Mouse (Mus musculus) kidney, embryonic 15.5 days (tissue): ENCODE measurements around the gene Crebrf. TPM values are rescaled to one million over a fixed set of nuclear protein-coding genes. Genes with fewer than 3 reads are reported as not detected.

Source experiments
- ATAC-seq: fragments of 200-750 bp; cut with Nextera tagmentation; replicated peaks from 2 replicates; pipeline ENCODE4 v1.8.0; 2017; ENCODE audit warnings: moderate TSS enrichment; ENCODE audit not compliant: low FRiP score
- H3K27ac ChIP-seq: fragments of 300-500 bp; sonication (generic); 2 replicates; pipeline ENCODE4 v1.5.1; 2015; ENCODE audit warnings: mild to moderate bottlenecking, inconsistent platforms
- H3K27me3 ChIP-seq: fragments of 300-500 bp; sonication (generic); 2 replicates; pipeline ENCODE4 v1.6.1; 2015; ENCODE audit warnings: inconsistent platforms
- H3K36me3 ChIP-seq: fragments of 300-500 bp; sonication (generic); 2 replicates; pipeline ENCODE4 v1.6.1; 2015; ENCODE audit warnings: inconsistent platforms
- H3K4me1 ChIP-seq: fragments of 300-500 bp; sonication (generic); 2 replicates; pipeline ENCODE4 v1.6.1; 2015; ENCODE audit warnings: inconsistent platforms
- H3K4me2 ChIP-seq: fragments of 300-500 bp; sonication (generic); 2 replicates; pipeline ENCODE4 v1.6.1; 2015; ENCODE audit warnings: moderate library complexity, mild to moderate bottlenecking, inconsistent platforms
- H3K4me3 ChIP-seq: fragments of 300-500 bp; sonication (generic); replicated peaks from 2 replicates; pipeline ENCODE4 v1.5.1; 2015; ENCODE audit warnings: mild to moderate bottlenecking, inconsistent platforms
- H3K9ac ChIP-seq: fragments of 300-500 bp; sonication (generic); 2 replicates; pipeline ENCODE4 v1.6.1; 2015; ENCODE audit warnings: mild to moderate bottlenecking, inconsistent platforms
- H3K9me3 ChIP-seq: fragments of 300-500 bp; sonication (generic); replicated peaks from 2 replicates; pipeline ENCODE4 v1.6.1; 2016; ENCODE audit warnings: inconsistent platforms
- WGBS: fragments of 180-500 bp; shearing (Covaris S2); methylation state at CpG from one replicate; pipeline ENCODE4 v1.1.7; 2015; ENCODE audit warnings: mixed read lengths; 5-methylcytosine and 5-hydroxymethylcytosine counted together
- polyA plus RNA-seq: library from polyadenylated mRNA; unstranded; fragments of >200 nt; fragmentation: Nextera tagmentation; extraction: Ambion mirVana; gene quantifications from 2 replicates; pipeline ENCODE4 v1.2.1, GENCODE M21; 2015

Crebrf gene
- polyA plus RNA-seq, 1 experiment from 2014 or later: 7.0 TPM

GRCm38 (mm10) chr17:26786586-26786985 lies 71.1 kb downstream of the Crebrf start:
- H3K4me2 ChIP-seq: no peak overlapping the region
- WGBS: 87% methylated on average over 7 of the region's 7 CpGs
- H3K9me3 ChIP-seq: no peaks in the 10 kb centered on the region
- peaks cover 3% of the 10 kb centered on the region for H3K4me1 ChIP-seq
- ATAC-seq: no peak
- no peak overlapping the region for H3K27ac ChIP-seq
- no peak overlapping the region for H3K9ac ChIP-seq
- H3K27me3 ChIP-seq: no peaks in the 10 kb centered on the region
- H3K4me3 ChIP-seq: no peak overlapping the region
- H3K36me3 ChIP-seq: peaks cover 78% of the 10 kb centered on the region

GRCm38 (mm10) chr17:26788986-26789385 lies 73.5 kb downstream of the Crebrf start:
- Histone ChIP-seq H3K27me3 (no peaks in the 10 kb centered on the region), H3K4me1 (no peaks in the 10 kb centered on the region), H3K27ac (no peak overlapping the region), H3K4me2 (no peak overlapping the region), H3K36me3 (peaks cover 90% of the 10 kb centered on the region), H3K9ac (no peak overlapping the region), H3K9me3 (no peaks in the 10 kb centered on the region), H3K4me3 (no peak overlapping the region)
- 92% methylated on average over 8 of the region's 8 CpGs for WGBS
- ATAC-seq: no peak

- no peak for ATAC-seq
- no peaks in the 10 kb centered on the region for H3K27me3 ChIP-seq
- no peak overlapping the region for H3K4me2 ChIP-seq
- H3K27ac ChIP-seq: no peak overlapping the region
- H3K4me1 ChIP-seq: no peaks in the 10 kb centered on the region
- H3K36me3 ChIP-seq: peaks cover 83% of the 10 kb centered on the region
- H3K9me3 ChIP-seq: no peaks in the 10 kb centered on the region
- no peak overlapping the region for H3K4me3 ChIP-seq
- 90% methylated on average over 8 of the region's 8 CpGs for WGBS
- H3K9ac ChIP-seq: no peak overlapping the region
These were observed 74.2 kb downstream of the Crebrf start for GRCm38 (mm10) chr17:26789460-26790268.

- Histone ChIP-seq H3K36me3 (peaks cover 74% of the 10 kb centered on the region), H3K9ac (no peak overlapping the region), H3K27me3 (no peaks in the 10 kb centered on the region), H3K4me2 (no peak overlapping the region), H3K4me1 (no peaks in the 10 kb centered on the region), H3K4me3 (no peak overlapping the region), H3K27ac (no peak overlapping the region), H3K9me3 (no peaks in the 10 kb centered on the region)
- 80% methylated on average over 11 of the region's 11 CpGs for WGBS
- peak; percentile 46; the same call in 1 of the 2 replicates for ATAC-seq
These were observed 75.1 kb downstream of the Crebrf start for GRCm38 (mm10) chr17:26790269-26791214.

GRCm38 (mm10) chr17:26791580-26791979 lies 76.1 kb downstream of the Crebrf start:
- Histone ChIP-seq H3K36me3 (peaks cover 67% of the 10 kb centered on the region), H3K9me3 (no peaks in the 10 kb centered on the region)
- ATAC-seq: no peak

GRCm38 (mm10) chr17:26792096-26792495 lies 76.6 kb downstream of the Crebrf start:
- no peaks in the 10 kb centered on the region for H3K4me1 ChIP-seq
- no peak overlapping the region for H3K9ac ChIP-seq
- H3K27ac ChIP-seq: no peak overlapping the region
- H3K4me2 ChIP-seq: no peak overlapping the region
- no peak for ATAC-seq
- 89% methylated on average over 15 of the region's 15 CpGs for WGBS
- no peaks in the 10 kb centered on the region for H3K27me3 ChIP-seq
- H3K9me3 ChIP-seq: no peaks in the 10 kb centered on the region
- peaks cover 62% of the 10 kb centered on the region for H3K36me3 ChIP-seq
- no peak overlapping the region for H3K4me3 ChIP-seq

More at GRCm38 (mm10) chr17:26791580-26791979, 76.1 kb downstream of the Crebrf start:
- 76% methylated on average over 7 of the region's 7 CpGs for whole genome bisulfite sequencing
- Histone ChIP-seq H3K27me3 (no peaks in the 10 kb centered on the region), H3K4me3 (no peak overlapping the region), H3K27ac (no peak overlapping the region), H3K4me1 (no peaks in the 10 kb centered on the region), H3K4me2 (no peak overlapping the region), H3K9ac (no peak overlapping the region)

GRCm38 (mm10) chr17:26793068-26793765 lies 77.8 kb downstream of the Crebrf start:
- no peak overlapping the region for H3K9ac ChIP-seq
- H3K4me1 ChIP-seq: no peaks in the 10 kb centered on the region
- no peak overlapping the region for H3K4me3 ChIP-seq
- ATAC-seq: no peak
- no peaks in the 10 kb centered on the region for H3K27me3 ChIP-seq
- H3K4me2 ChIP-seq: no peak overlapping the region
- H3K9me3 ChIP-seq: no peaks in the 10 kb centered on the region
- 79% methylated on average over 5 of the region's 5 CpGs for WGBS
- H3K36me3 ChIP-seq: peaks cover 56% of the 10 kb centered on the region
- H3K27ac ChIP-seq: no peak overlapping the region

- 19% methylated on average over 3 of the region's 3 CpGs for WGBS
- no peak overlapping the region for H3K4me3 ChIP-seq
- no peak overlapping the region for H3K9ac ChIP-seq
- H3K4me2 ChIP-seq: no peak overlapping the region
- no peak for ATAC-seq
- no peaks in the 10 kb centered on the region for H3K27me3 ChIP-seq
- no peak overlapping the region for H3K27ac ChIP-seq
- H3K4me1 ChIP-seq: no peaks in the 10 kb centered on the region
- H3K36me3 ChIP-seq: peaks cover 41% of the 10 kb centered on the region
- no peaks in the 10 kb centered on the region for H3K9me3 ChIP-seq
These were observed 79.3 kb downstream of the Crebrf start for GRCm38 (mm10) chr17:26794744-26795143.

GRCm38 (mm10) chr17:26795386-26795785 lies 79.9 kb downstream of the Crebrf start:
- no peak overlapping the region for H3K4me2 ChIP-seq
- H3K27me3 ChIP-seq: no peaks in the 10 kb centered on the region
- no peak overlapping the region for H3K9ac ChIP-seq
- peaks cover 34% of the 10 kb centered on the region for H3K36me3 ChIP-seq
- no peaks in the 10 kb centered on the region for H3K9me3 ChIP-seq
- no peak for ATAC-seq
- H3K4me3 ChIP-seq: no peak overlapping the region
- H3K27ac ChIP-seq: no peak overlapping the region
- WGBS: 73% methylated on average over 6 of the region's 7 CpGs
- H3K4me1 ChIP-seq: no peaks in the 10 kb centered on the region

- WGBS: 74% methylated on average over 6 of the region's 6 CpGs
- Histone ChIP-seq H3K4me2 (no peak overlapping the region), H3K9ac (no peak overlapping the region), H3K9me3 (no peaks in the 10 kb centered on the region), H3K36me3 (peaks cover 12% of the 10 kb centered on the region), H3K4me3 (no peak overlapping the region), H3K4me1 (no peaks in the 10 kb centered on the region), H3K27me3 (no peaks in the 10 kb centered on the region), H3K27ac (no peak overlapping the region)
- ATAC-seq: no peak
These were observed 82.1 kb downstream of the Crebrf start for GRCm38 (mm10) chr17:26797379-26798128.

GRCm38 (mm10) chr17:26802886-26803285 lies 87.4 kb downstream of the Crebrf start:
- H3K9me3 ChIP-seq: no peaks in the 10 kb centered on the region
- 81% methylated on average over 3 of the region's 3 CpGs for WGBS
- no peaks in the 10 kb centered on the region for H3K36me3 ChIP-seq
- no peak overlapping the region for H3K4me3 ChIP-seq
- H3K27me3 ChIP-seq: no peaks in the 10 kb centered on the region
- ATAC-seq: no peak
- no peaks in the 10 kb centered on the region for H3K4me1 ChIP-seq
- no peak overlapping the region for H3K27ac ChIP-seq
- no peak overlapping the region for H3K4me2 ChIP-seq
- no peak overlapping the region for H3K9ac ChIP-seq
